Comparison of ENCODE assay signal across 12 mouse cellular contexts in genomic region chr2:84783840-84784566, GRCm38 (mm10). TPM values are rescaled to one million over a fixed set of nuclear protein-coding genes. Genes with fewer than 3 reads are reported as not detected.
A peak's percentile ranks its signal among the peaks of the same experiment; 100 is the strongest.
DNase-seq lines count a peak whose midpoint lies in the region; ATAC-seq and TF ChIP-seq lines count a peak whose summit lies in the region.
"Had no signal": no experiment of that assay in that cellular context is flagged by ENCODE, and none has a peak within 500 bp of the region (broad histone marks: within the 10 kb centered on the region; RNA-seq: fewer than 3 reads in every experiment).

No protein-coding gene starts in this region.

- ATAC-seq in lung, embryonic 15.5 days (ENCODE audit: borderline replicate concordance, extremely low read depth, low FRiP score, low TSS enrichment) = peak; percentile 58; the same call in 1 of the 2 replicates
- ATAC-seq in intestine, postnatal 0 days = no peak
- ATAC-seq in stomach, embryonic 14.5 days (ENCODE audit: insufficient number of reproducible peaks, insufficient read depth, low FRiP score, low read depth) = peak; percentile 71; the same call in 1 of the 2 replicates

- H3K27ac ChIP-seq in lung, embryonic 15.5 days = 0 out of 2 replicates have a peak overlapping the region, but pooled peaks have one; percentile 43
- peak overlapping the region; percentile 8; the same call in 1 of the 2 replicates for H3K27ac ChIP-seq in intestine, postnatal 0 days (ENCODE audit: low read depth, low read length)
- peak overlapping the region; percentile 53; the same call in 1 of the 2 replicates for H3K27ac ChIP-seq in stomach, embryonic 14.5 days (ENCODE audit: low read length)
- H3K27ac ChIP-seq in midbrain, embryonic 10.5 days (replicated peaks) = no peak overlapping the region
- H3K27ac ChIP-seq: embryonic facial prominence, embryonic 12.5 days; hindbrain, embryonic 15.5 days; neural tube, embryonic 13.5 days had no signal

- TF ChIP-seq POLR2A in lung, adult 2 months (IDR thresholded peaks at IDR 0.05; ENCODE audit: borderline replicate concordance, extremely low read depth, low read depth, low read length) = no peak

- H3K4me3 ChIP-seq in lung, embryonic 15.5 days = no peak overlapping the region
- no peak overlapping the region for H3K4me3 ChIP-seq in lung, adult 2 months (replicated peaks; ENCODE audit: extremely low read depth, low read depth, low read length)
- H3K4me3 ChIP-seq in intestine, postnatal 0 days (ENCODE audit: low read depth, low read length) = no peak overlapping the region
- H3K4me3 ChIP-seq in stomach, embryonic 14.5 days (ENCODE audit: low read depth, low read length) = no peak overlapping the region
- no peak overlapping the region for H3K4me3 ChIP-seq in midbrain, embryonic 10.5 days
- H3K4me3 ChIP-seq: embryonic facial prominence, embryonic 12.5 days; hindbrain, embryonic 15.5 days; neural tube, embryonic 13.5 days had no signal

- no peak overlapping the region for H3K9ac ChIP-seq in lung, embryonic 15.5 days
- no peak overlapping the region for H3K9ac ChIP-seq in intestine, postnatal 0 days (ENCODE audit: low read depth, low read length)
- H3K9ac ChIP-seq in stomach, embryonic 14.5 days (replicated peaks; ENCODE audit: low read depth, low read length) = no peak overlapping the region
- H3K9ac ChIP-seq: embryonic facial prominence, embryonic 12.5 days; hindbrain, embryonic 15.5 days; neural tube, embryonic 13.5 days had no signal

- no peak overlapping the region for H3K4me2 ChIP-seq in lung, embryonic 15.5 days
- H3K4me2 ChIP-seq in intestine, postnatal 0 days (replicated peaks; ENCODE audit: low read depth) = no peak overlapping the region
- no peak overlapping the region for H3K4me2 ChIP-seq in stomach, embryonic 14.5 days (replicated peaks; ENCODE audit: low read depth, low read length)
- H3K4me2 ChIP-seq: embryonic facial prominence, embryonic 12.5 days; hindbrain, embryonic 15.5 days; neural tube, embryonic 13.5 days had no signal

- DNase-seq in lung, adult 2 months = no peak
- DNase-seq in heart, adult 8-10 months (ENCODE audit: low spot score) = peak; percentile 54
- DNase-seq in gastrocnemius, adult 18-20 months (ENCODE audit: low spot score) = no peak
- no peak for DNase-seq in midbrain, embryonic 10.5 days (ENCODE audit: low spot score)
- DNase-seq in layer of hippocampus, postnatal 10 days (ENCODE audit: low spot score in 2 of 2) = no peak
- DNase-seq: right cerebral cortex, postnatal 25 days had no signal

- 39% methylated on average over 3 of the region's 3 CpGs for WGBS in lung, embryonic 15.5 days
- WGBS in lung, adult 2 months = 52% methylated on average over 3 of the region's 3 CpGs
- WGBS in intestine, postnatal 0 days = 56% methylated on average over 3 of the region's 3 CpGs
- 36% methylated on average over 3 of the region's 3 CpGs for WGBS in stomach, embryonic 14.5 days
- WGBS in midbrain, embryonic 10.5 days = 88% methylated on average over 3 of the region's 3 CpGs

- H3K9me3 ChIP-seq in lung, embryonic 15.5 days = no peaks in the 10 kb centered on the region
- no peaks in the 10 kb centered on the region for H3K9me3 ChIP-seq in intestine, postnatal 0 days (ENCODE audit: control insufficient read depth)
- H3K9me3 ChIP-seq in stomach, embryonic 14.5 days (ENCODE audit: control insufficient read depth, low read depth, low read length) = no peaks in the 10 kb centered on the region
- H3K9me3 ChIP-seq in midbrain, embryonic 10.5 days (replicated peaks) = no peaks in the 10 kb centered on the region
- H3K9me3 ChIP-seq: embryonic facial prominence, embryonic 12.5 days; hindbrain, embryonic 15.5 days; neural tube, embryonic 13.5 days had no signal

- no peak for TF ChIP-seq CTCF in lung, adult 2 months (IDR thresholded peaks at IDR 0.05; ENCODE audit: insufficient read depth, low read length)
- no peak for TF ChIP-seq CTCF in intestine, postnatal 0 days (IDR thresholded peaks at IDR 0.05; ENCODE audit: low read depth)

- no peaks in the 10 kb centered on the region for H3K27me3 ChIP-seq in lung, embryonic 15.5 days
- no peaks in the 10 kb centered on the region for H3K27me3 ChIP-seq in intestine, postnatal 0 days (replicated peaks; ENCODE audit: control insufficient read depth, insufficient read depth, low read length)
- no peaks in the 10 kb centered on the region for H3K27me3 ChIP-seq in stomach, embryonic 14.5 days (ENCODE audit: control insufficient read depth, insufficient read depth, low read length)
- H3K27me3 ChIP-seq in midbrain, embryonic 10.5 days (ENCODE audit: low read depth, poor library complexity, severe bottlenecking) = no peaks in the 10 kb centered on the region
- H3K27me3 ChIP-seq: embryonic facial prominence, embryonic 12.5 days; hindbrain, embryonic 15.5 days; neural tube, embryonic 13.5 days had no signal

- peaks cover 4% of the 10 kb centered on the region; the same call in 1 of the 2 replicates for H3K4me1 ChIP-seq in lung, embryonic 15.5 days
- no peaks in the 10 kb centered on the region for H3K4me1 ChIP-seq in lung, adult 2 months (ENCODE audit: control insufficient read depth, insufficient read depth, low read length)
- 0 out of 2 replicates have a peak, but pooled peaks cover 5% of the 10 kb centered on the region for H3K4me1 ChIP-seq in intestine, postnatal 0 days (replicated peaks; ENCODE audit: control insufficient read depth, insufficient read depth, low read length)
- peaks cover 4% of the 10 kb centered on the region; the same call in 1 of the 2 replicates for H3K4me1 ChIP-seq in stomach, embryonic 14.5 days (ENCODE audit: control insufficient read depth, insufficient read depth, low read length)
- no peaks in the 10 kb centered on the region for H3K4me1 ChIP-seq in midbrain, embryonic 10.5 days
- H3K4me1 ChIP-seq: embryonic facial prominence, embryonic 12.5 days; hindbrain, embryonic 15.5 days; neural tube, embryonic 13.5 days had no signal

- H3K36me3 ChIP-seq in lung, embryonic 15.5 days = no peaks in the 10 kb centered on the region
- H3K36me3 ChIP-seq in intestine, postnatal 0 days (ENCODE audit: control insufficient read depth, insufficient read depth) = no peaks in the 10 kb centered on the region
- H3K36me3 ChIP-seq in stomach, embryonic 14.5 days (ENCODE audit: control insufficient read depth, insufficient read depth, low read length) = no peaks in the 10 kb centered on the region
- no peaks in the 10 kb centered on the region for H3K36me3 ChIP-seq in midbrain, embryonic 10.5 days
- H3K36me3 ChIP-seq: embryonic facial prominence, embryonic 12.5 days; hindbrain, embryonic 15.5 days; neural tube, embryonic 13.5 days had no signal

RNA-seq across cellular contexts. Expression of gene Serping1, which starts 8.8 kb away (rescaled TPM):
- 92.3 and 104 TPM in 2 replicates for polyA plus RNA-seq in lung, embryonic 15.5 days (2015; fragmentation: Nextera tagmentation; extraction: Ambion mirVana)
- 822 and 853 TPM in 2 replicates for polyA plus RNA-seq in lung, adult 2 months (2012; rRNA removed)
- 10 to 100 TPM; 58.4 to 76.5 (median 69.2) TPM for total RNA-seq in heart, adult 8-10 months (2022)
- polyA plus RNA-seq in intestine, postnatal 0 days (2015; fragmentation: Nextera tagmentation; extraction: Ambion mirVana) = 49.4 and 50.7 TPM in 2 replicates
- polyA plus RNA-seq in stomach, embryonic 14.5 days (2014; fragmentation: Nextera tagmentation; extraction: Ambion mirVana) = 84.2 and 93.7 TPM in 2 replicates
- total RNA-seq in gastrocnemius, adult 18-20 months (2021) = 10 to 100 TPM; 50.8 to 72.0 TPM
- polyA plus RNA-seq in midbrain, embryonic 10.5 days (2016; fragmentation: Nextera tagmentation; extraction: Ambion mirVana) = 27.6 and 35.8 TPM in 2 replicates
- 10 to 100 TPM in 1 of 2 experiments, 1 to 10 TPM in 1; 9.6 to 10.1 TPM for total RNA-seq in layer of hippocampus, postnatal 10 days (2021)

RNA-seq across cellular contexts. Expression of gene Ube2l6, which starts 14.6 kb away (rescaled TPM):
- polyA plus RNA-seq in lung, embryonic 15.5 days (2015; fragmentation: Nextera tagmentation; extraction: Ambion mirVana) = 63.8 and 63.9 TPM in 2 replicates
- polyA plus RNA-seq in lung, adult 2 months (2012; rRNA removed) = 45.0 and 47.0 TPM in 2 replicates
- 10 to 100 TPM; 11.8 to 37.6 (median 13.6) TPM for total RNA-seq in heart, adult 8-10 months (2022)
- polyA plus RNA-seq in intestine, postnatal 0 days (2015; fragmentation: Nextera tagmentation; extraction: Ambion mirVana) = 115 and 117 TPM in 2 replicates
- 36.2 and 38.0 TPM in 2 replicates for polyA plus RNA-seq in stomach, embryonic 14.5 days (2014; fragmentation: Nextera tagmentation; extraction: Ambion mirVana)
- total RNA-seq in gastrocnemius, adult 18-20 months (2021) = 1 to 10 TPM; 2.9 to 3.7 TPM
- 33.0 and 34.5 TPM in 2 replicates for polyA plus RNA-seq in midbrain, embryonic 10.5 days (2016; fragmentation: Nextera tagmentation; extraction: Ambion mirVana)
- total RNA-seq in layer of hippocampus, postnatal 10 days (2021) = 1 to 10 TPM; 7.9 to 8.5 TPM

RNA-seq across cellular contexts. Expression of gene Smtnl1, which starts 38.4 kb away (rescaled TPM):
- polyA plus RNA-seq in lung, embryonic 15.5 days (2015; fragmentation: Nextera tagmentation; extraction: Ambion mirVana) = 0.20 and 0.27 TPM in 2 replicates
- polyA plus RNA-seq in lung, adult 2 months (2012; rRNA removed) = 3.5 TPM in 1 of 2 replicates, not detected in the other
- total RNA-seq in heart, adult 8-10 months (2022) = under 1 TPM in 2 of 4 experiments, not detected in 2; 0.14 to 0.16 TPM
- 0.46 and 0.81 TPM in 2 replicates for polyA plus RNA-seq in intestine, postnatal 0 days (2015; fragmentation: Nextera tagmentation; extraction: Ambion mirVana)
- not detected in 2 replicates for polyA plus RNA-seq in stomach, embryonic 14.5 days (2014; fragmentation: Nextera tagmentation; extraction: Ambion mirVana)
- 100 to 1,000 TPM; 104 to 119 TPM for total RNA-seq in gastrocnemius, adult 18-20 months (2021)
- polyA plus RNA-seq in midbrain, embryonic 10.5 days (2016; fragmentation: Nextera tagmentation; extraction: Ambion mirVana) = 0.20 TPM in 1 of 2 replicates, not detected in the other
- not detected for total RNA-seq in layer of hippocampus, postnatal 10 days (2021)
- polyA plus RNA-seq: hindbrain, embryonic 15.5 days; neural tube, embryonic 13.5 days had no signal

RNA-seq across cellular contexts. Expression of gene Gm19426, which starts 40.5 kb away (rescaled TPM):
- polyA plus RNA-seq in lung, embryonic 15.5 days (2015; fragmentation: Nextera tagmentation; extraction: Ambion mirVana) = 7.3 and 9.8 TPM in 2 replicates
- 1.8 and 4.1 TPM in 2 replicates for polyA plus RNA-seq in lung, adult 2 months (2012; rRNA removed)
- total RNA-seq in heart, adult 8-10 months (2022) = 1 to 10 TPM; 1.2 to 1.8 (median 1.4) TPM
- polyA plus RNA-seq in intestine, postnatal 0 days (2015; fragmentation: Nextera tagmentation; extraction: Ambion mirVana) = 2.2 and 2.5 TPM in 2 replicates
- polyA plus RNA-seq in stomach, embryonic 14.5 days (2014; fragmentation: Nextera tagmentation; extraction: Ambion mirVana) = 5.1 and 5.9 TPM in 2 replicates
- total RNA-seq in gastrocnemius, adult 18-20 months (2021) = under 1 TPM in 1 of 2 experiments, not detected in 1; 0.43 TPM
- polyA plus RNA-seq in midbrain, embryonic 10.5 days (2016; fragmentation: Nextera tagmentation; extraction: Ambion mirVana) = 9.0 and 10.8 TPM in 2 replicates
- 1 to 10 TPM; 5.4 to 6.3 TPM for total RNA-seq in layer of hippocampus, postnatal 10 days (2021)

RNA-seq across cellular contexts. Expression of gene Timm10, which starts 42.8 kb away (rescaled TPM):
- polyA plus RNA-seq in lung, embryonic 15.5 days (2015; fragmentation: Nextera tagmentation; extraction: Ambion mirVana) = 44.3 and 48.0 TPM in 2 replicates
- 20.2 and 25.1 TPM in 2 replicates for polyA plus RNA-seq in lung, adult 2 months (2012; rRNA removed)
- 100 to 1,000 TPM; 119 to 134 (median 122) TPM for total RNA-seq in heart, adult 8-10 months (2022)
- 51.9 and 59.2 TPM in 2 replicates for polyA plus RNA-seq in intestine, postnatal 0 days (2015; fragmentation: Nextera tagmentation; extraction: Ambion mirVana)
- polyA plus RNA-seq in stomach, embryonic 14.5 days (2014; fragmentation: Nextera tagmentation; extraction: Ambion mirVana) = 50.2 and 60.2 TPM in 2 replicates
- total RNA-seq in gastrocnemius, adult 18-20 months (2021) = 10 to 100 TPM; 38.2 to 57.8 TPM
- polyA plus RNA-seq in midbrain, embryonic 10.5 days (2016; fragmentation: Nextera tagmentation; extraction: Ambion mirVana) = 56.4 and 64.0 TPM in 2 replicates
- total RNA-seq in layer of hippocampus, postnatal 10 days (2021) = 10 to 100 TPM; 58.7 to 64.2 TPM
